ENCODE assay signal across 17 mouse cellular contexts in the genomic region with DNA sequence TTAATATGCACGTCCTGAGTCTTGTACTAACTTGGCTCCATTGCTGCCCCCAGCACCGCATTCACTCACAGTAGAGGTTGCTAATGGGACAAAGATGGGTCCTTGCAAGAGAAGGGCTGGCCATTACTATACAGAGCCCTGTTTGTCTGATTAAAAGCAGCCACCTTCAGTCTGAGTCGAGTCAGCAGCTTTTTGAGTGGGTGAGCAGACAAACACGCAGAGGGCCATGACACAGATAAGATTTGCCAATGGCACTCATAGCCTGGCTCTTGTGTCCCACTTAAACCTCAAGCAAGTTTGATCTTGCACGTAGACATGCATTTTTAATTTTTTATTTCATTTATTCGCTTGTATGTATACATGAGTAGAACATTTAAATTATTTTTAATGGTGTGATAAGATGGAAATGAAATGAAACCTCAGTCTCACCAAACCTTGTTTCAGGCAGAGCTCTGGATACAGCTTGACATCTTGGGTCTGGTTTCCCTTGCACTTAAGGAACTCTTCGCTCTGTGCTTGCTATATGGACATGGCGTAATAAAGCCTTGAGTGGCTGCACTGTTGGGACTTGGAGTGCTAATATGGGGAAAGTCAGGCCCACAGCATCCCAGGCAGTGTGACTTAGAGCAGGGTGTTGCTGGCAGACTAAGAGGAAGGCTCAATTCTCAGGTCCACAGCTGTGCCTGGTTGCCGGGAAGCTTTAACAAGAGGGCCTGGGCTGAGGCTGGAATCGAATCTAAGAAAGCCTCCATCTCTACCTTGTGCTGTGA.
"Had no signal": no experiment of that assay in that cellular context is flagged by ENCODE, and none has a peak within 500 bp of the region (broad histone marks: within the 10 kb centered on the region; RNA-seq: fewer than 3 reads in every experiment).

No protein-coding gene starts in this region.

- H3K4me1 ChIP-seq: limb, embryonic 12.5 days; liver, embryonic 13.5 days had no signal

- H3K9me3 ChIP-seq: kidney, embryonic 15.5 days; limb, embryonic 12.5 days; liver, embryonic 13.5 days; midbrain, embryonic 13.5 days; neural tube, embryonic 12.5 days had no signal

- H3K36me3 ChIP-seq: liver, embryonic 13.5 days; midbrain, embryonic 13.5 days; neural tube, embryonic 12.5 days had no signal

- DNase-seq: kidney, adult 2 months; kidney, postnatal 25 days; layer of hippocampus, adult 9-11 months; layer of hippocampus, postnatal 36 days; liver; liver, embryonic 13.5 days; liver, postnatal 0 days; retina, postnatal 1 day; right cerebral cortex, postnatal 4 days; spleen, adult 18-20 months; thymus, adult 18-20 months; thymus, postnatal 14 days had no signal

- H3K9ac ChIP-seq: kidney, embryonic 15.5 days; limb, embryonic 12.5 days; liver, embryonic 13.5 days; liver, postnatal 0 days; midbrain, embryonic 13.5 days; neural tube, embryonic 12.5 days had no signal

- H3K27ac ChIP-seq: kidney, embryonic 15.5 days; limb, embryonic 12.5 days; liver, embryonic 13.5 days; midbrain, embryonic 13.5 days; neural tube, embryonic 12.5 days had no signal

- ATAC-seq: intestine, embryonic 16.5 days; liver, postnatal 0 days; midbrain, embryonic 13.5 days had no signal

- H3K4me3 ChIP-seq: kidney, embryonic 15.5 days; limb, embryonic 12.5 days; liver, embryonic 13.5 days; midbrain, embryonic 13.5 days; neural tube, embryonic 12.5 days had no signal

- H3K4me2 ChIP-seq: kidney, embryonic 15.5 days; limb, embryonic 12.5 days; liver, embryonic 13.5 days; midbrain, embryonic 13.5 days; neural tube, embryonic 12.5 days had no signal

- H3K27me3 ChIP-seq: kidney, embryonic 15.5 days; limb, embryonic 12.5 days; liver, embryonic 13.5 days; midbrain, embryonic 13.5 days; neural tube, embryonic 12.5 days had no signal
